Mouse (Mus musculus): ENCODE data around the gene Has3.

DNA sequence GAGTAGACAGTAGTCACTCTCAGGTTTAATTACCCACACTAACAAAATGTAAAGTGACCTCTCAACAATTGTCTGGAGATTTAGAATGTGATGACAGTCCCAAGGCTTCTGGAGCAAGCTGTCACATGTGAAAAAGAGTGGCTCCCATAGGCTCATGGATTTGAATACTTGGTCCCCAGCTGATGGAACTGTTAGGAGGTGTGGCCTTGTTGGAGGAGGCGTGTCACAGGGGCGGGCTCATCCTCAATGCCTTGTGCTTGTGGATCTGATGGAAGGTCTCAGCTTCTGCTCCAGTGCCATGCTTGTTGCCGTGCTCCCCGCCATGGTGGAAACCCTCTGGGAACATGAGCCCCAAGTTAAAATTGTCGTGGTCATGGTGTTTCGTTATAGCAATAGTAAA, 41.1 kb upstream of the Has3 start:
- no peak for TF ChIP-seq EP300 (IDR thresholded peaks at IDR 0.05; ENCODE audit: insufficient read depth, low read depth, low read length)
- TF ChIP-seq CTCF (IDR thresholded peaks at IDR 0.05; ENCODE audit: low read depth, low read length) = no peak
